Mouse (Mus musculus): ENCODE data around the gene Npl. TPM values are rescaled to one million over a fixed set of nuclear protein-coding genes. Genes with fewer than 3 reads are reported as not detected.
"Not testable (repeated sequence)": the region's sequence is repeated elsewhere in the genome, so short reads cannot be mapped to it uniquely, and the experiment has no call there.

The Npl gene
- total and polyA plus RNA-seq, 3 experiments: 7.2 to 376 (median 111) TPM

DNA sequence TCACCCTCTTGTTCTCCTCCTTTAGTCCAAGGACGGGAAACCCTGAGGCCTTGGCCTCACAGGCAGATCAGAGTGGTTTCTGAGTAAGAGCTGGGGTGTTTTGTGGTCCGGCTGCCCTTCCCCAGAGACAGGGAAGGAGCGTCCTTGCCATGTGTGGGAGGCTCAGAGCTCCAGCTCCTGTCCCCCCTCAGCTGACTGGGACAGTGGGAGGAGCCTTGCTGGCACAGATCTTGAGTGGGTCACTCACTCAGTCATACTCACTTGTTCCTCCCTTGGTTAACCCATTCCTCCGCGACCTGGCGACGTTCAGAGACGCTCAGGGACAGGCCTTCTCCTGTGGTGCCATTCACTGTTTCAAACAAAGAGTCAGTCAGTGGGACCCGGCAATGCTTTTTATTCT is 14.2 kb downstream of the Npl start:
- H3K4me3 ChIP-seq (ENCODE audit: low read depth, low read length): no peak overlapping the region
- peaks cover 12% of the 10 kb centered on the region for H3K4me1 ChIP-seq (ENCODE audit: insufficient read depth, low read depth, low read length)
- TF ChIP-seq GATA2 (IDR thresholded peaks at IDR 0.05; ENCODE audit: borderline replicate concordance, low read depth, low read length) (no peak), TAL1 (conservative IDR thresholded peaks at IDR 0.05; ENCODE audit: low read depth, low read length) (no peak), CTCF (IDR thresholded peaks at IDR 0.05; ENCODE audit: low read depth, low read length) (no peak), POLR2AphosphoS5 (IDR thresholded peaks at IDR 0.05; ENCODE audit: insufficient replicate concordance, low read depth, low read length) (no peak), GATA1 (IDR thresholded peaks at IDR 0.05; ENCODE audit: borderline replicate concordance, low read length) (no peak)
- peaks cover 49% of the 10 kb centered on the region for H3K36me3 ChIP-seq (replicated peaks)
- no peak; the same call in 1 of the 2 replicates for ATAC-seq (ENCODE audit: extremely low read depth, insufficient number of reproducible peaks, low FRiP score, poor library complexity, severe bottlenecking)
- no peak for DNase-seq (ENCODE audit: low spot score)
- no peaks in the 10 kb centered on the region for H3K9me3 ChIP-seq (replicated peaks)
- peaks cover 6% of the 10 kb centered on the region for H3K27me3 ChIP-seq (ENCODE audit: insufficient read depth, low read length)

DNA sequence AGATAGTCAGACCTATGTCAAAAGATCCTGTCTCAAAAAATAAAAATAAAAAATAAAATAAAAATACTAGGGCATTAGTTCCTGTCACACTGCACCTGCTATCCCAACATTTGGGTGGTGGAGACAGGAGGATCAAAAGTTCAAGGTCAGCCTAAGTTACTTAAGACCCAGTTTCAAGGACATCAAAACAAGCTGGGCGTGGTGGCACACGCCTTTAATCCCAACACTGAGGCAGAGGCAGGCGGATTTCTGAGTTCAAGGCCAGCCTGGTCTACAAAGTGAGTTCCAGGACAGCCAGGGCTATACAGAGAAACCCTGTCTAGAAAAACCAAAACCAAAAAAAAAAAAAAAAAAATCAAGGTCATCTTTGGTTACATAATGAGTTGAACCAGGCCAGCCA is 16.9 kb downstream of the Npl start:
- H3K27me3 ChIP-seq (ENCODE audit: insufficient read depth, low read length); H3K4me3 ChIP-seq (ENCODE audit: low read depth, low read length); H3K4me1 ChIP-seq (ENCODE audit: insufficient read depth, low read depth, low read length); ATAC-seq (ENCODE audit: extremely low read depth, insufficient number of reproducible peaks, low FRiP score, poor library complexity, severe bottlenecking); H3K9me3 ChIP-seq (replicated peaks); DNase-seq (ENCODE audit: low spot score): not testable (repeated sequence)
- H3K36me3 ChIP-seq (replicated peaks): peaks cover 43% of the 10 kb centered on the region

DNA sequence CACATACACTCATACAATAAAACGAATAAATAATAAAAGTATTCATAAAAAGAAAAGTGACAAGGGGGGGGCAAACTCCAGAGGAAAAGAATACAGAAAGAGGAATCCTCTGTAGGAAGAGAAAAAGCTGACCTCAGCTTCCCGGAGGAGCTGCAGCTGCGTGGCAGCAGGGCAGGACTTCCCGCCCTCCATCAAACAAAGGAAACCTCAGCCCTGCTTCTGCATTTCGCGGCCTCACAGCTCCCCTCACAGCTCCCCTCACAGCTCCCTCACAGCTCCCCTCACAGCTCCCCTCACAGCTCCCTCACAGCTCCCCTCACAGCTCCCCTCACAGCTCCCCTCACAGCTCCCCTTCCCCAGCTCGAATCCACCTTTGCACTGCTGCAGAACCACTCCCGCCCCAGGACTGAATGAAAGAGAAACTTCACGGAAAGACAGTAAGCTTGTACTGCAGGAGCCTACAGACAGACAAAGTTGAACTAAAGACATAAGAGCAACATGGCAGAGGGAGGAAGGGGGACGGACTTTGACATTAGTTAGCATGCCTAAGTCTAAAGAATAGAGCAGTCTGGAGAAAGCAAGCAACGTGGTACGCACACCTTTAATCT is 17.5 kb downstream of the Npl start:
- H3K4me3 ChIP-seq (ENCODE audit: low read depth, low read length): no peak overlapping the region
- DNase-seq (ENCODE audit: low spot score): no peak

DNA sequence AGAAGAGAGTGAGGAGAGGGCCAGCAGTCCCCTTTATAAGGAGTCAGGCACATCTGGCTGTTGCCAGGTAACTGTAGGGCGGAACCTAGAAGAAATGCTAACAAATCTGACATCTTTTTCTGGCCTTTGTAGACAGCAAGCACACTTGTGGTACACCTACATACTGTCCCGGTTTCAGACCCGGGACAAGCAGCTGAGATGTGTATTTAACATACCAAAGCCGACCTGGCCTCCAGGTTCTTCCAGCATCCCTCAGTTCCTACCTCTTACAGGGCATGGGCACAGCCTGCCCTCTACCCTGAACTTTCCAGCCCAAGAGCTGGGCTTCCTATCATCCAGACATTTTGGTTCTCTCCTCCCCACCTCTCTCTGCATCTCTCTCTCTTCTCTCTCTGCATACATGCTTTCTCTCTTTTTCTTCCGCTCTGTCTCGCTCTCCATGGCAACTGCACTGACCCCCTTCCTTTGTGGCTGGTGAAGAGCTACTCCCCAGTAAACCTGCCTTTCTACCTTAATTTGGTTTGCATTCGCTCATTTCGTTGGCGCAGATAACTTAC is 18.1 kb downstream of the Npl start:
- ATAC-seq (ENCODE audit: extremely low read depth, insufficient number of reproducible peaks, low FRiP score, poor library complexity, severe bottlenecking) (no peak), DNase-seq (ENCODE audit: low spot score) (no peak)
- H3K4me1 ChIP-seq (ENCODE audit: insufficient read depth, low read depth, low read length): peaks cover 4% of the 10 kb centered on the region; the same call in 1 of the 2 replicates
- peaks cover 4% of the 10 kb centered on the region for H3K27me3 ChIP-seq (ENCODE audit: insufficient read depth, low read length)
- H3K9me3 ChIP-seq (replicated peaks): no peaks in the 10 kb centered on the region
- TF ChIP-seq POLR2AphosphoS5 (IDR thresholded peaks at IDR 0.05; ENCODE audit: insufficient replicate concordance, low read depth, low read length): no peak
- TF ChIP-seq TAL1 (conservative IDR thresholded peaks at IDR 0.05; ENCODE audit: low read depth, low read length): no peak
- no peak for TF ChIP-seq GATA1 (IDR thresholded peaks at IDR 0.05; ENCODE audit: borderline replicate concordance, low read length)
- no peak for TF ChIP-seq CTCF (IDR thresholded peaks at IDR 0.05; ENCODE audit: low read depth, low read length)
- no peak for TF ChIP-seq GATA2 (IDR thresholded peaks at IDR 0.05; ENCODE audit: borderline replicate concordance, low read depth, low read length)
- H3K36me3 ChIP-seq (replicated peaks): peaks cover 39% of the 10 kb centered on the region
- no peak overlapping the region for H3K4me3 ChIP-seq (ENCODE audit: low read depth, low read length)

More for the DNA sequence above, 17.5 kb downstream of the Npl start:
- Histone ChIP-seq H3K27me3 (ENCODE audit: insufficient read depth, low read length) (peaks cover 4% of the 10 kb centered on the region), H3K36me3 (replicated peaks) (peaks cover 42% of the 10 kb centered on the region), H3K4me1 (ENCODE audit: insufficient read depth, low read depth, low read length) (peaks cover 4% of the 10 kb centered on the region; the same call in 1 of the 2 replicates), H3K9me3 (replicated peaks) (no peaks in the 10 kb centered on the region)
- TF ChIP-seq POLR2AphosphoS5 (IDR thresholded peaks at IDR 0.05; ENCODE audit: insufficient replicate concordance, low read depth, low read length) (no peak), CTCF (IDR thresholded peaks at IDR 0.05; ENCODE audit: low read depth, low read length) (no peak)
- no peak; the same call in 1 of the 2 replicates for ATAC-seq (ENCODE audit: extremely low read depth, insufficient number of reproducible peaks, low FRiP score, poor library complexity, severe bottlenecking)

DNA sequence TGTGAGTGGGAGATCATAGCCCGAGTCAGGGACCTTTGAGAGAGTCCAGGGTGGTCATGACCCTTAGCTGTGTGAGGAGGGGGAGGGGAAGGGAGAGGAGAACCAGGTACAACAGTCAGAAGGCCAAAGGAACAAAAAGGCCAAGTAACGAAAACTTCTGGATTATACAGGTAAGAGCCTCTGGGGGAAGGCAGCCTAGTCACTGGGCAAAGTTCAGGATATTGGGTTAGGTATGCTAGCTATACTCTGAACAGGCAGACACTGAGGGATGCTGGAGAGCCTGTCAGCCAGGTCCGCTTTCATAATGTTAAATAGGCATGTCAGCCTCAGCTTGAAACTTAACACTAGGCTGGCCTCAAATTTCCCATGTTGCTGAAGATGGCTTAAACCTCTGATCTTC is 27.7 kb downstream of the Npl start:
- peaks cover 48% of the 10 kb centered on the region for H3K36me3 ChIP-seq (replicated peaks)
- H3K9me3 ChIP-seq (replicated peaks): no peaks in the 10 kb centered on the region
- H3K4me1 ChIP-seq (ENCODE audit: insufficient read depth, low read depth, low read length): peaks cover 4% of the 10 kb centered on the region; the same call in 1 of the 2 replicates
- DNase-seq (ENCODE audit: low spot score) (no peak), ATAC-seq (ENCODE audit: extremely low read depth, insufficient number of reproducible peaks, low FRiP score, poor library complexity, severe bottlenecking) (no peak)
- TF ChIP-seq GATA2 (IDR thresholded peaks at IDR 0.05; ENCODE audit: borderline replicate concordance, low read depth, low read length) (no peak), POLR2AphosphoS5 (IDR thresholded peaks at IDR 0.05; ENCODE audit: insufficient replicate concordance, low read depth, low read length) (no peak), GATA1 (IDR thresholded peaks at IDR 0.05; ENCODE audit: borderline replicate concordance, low read length) (no peak), CTCF (IDR thresholded peaks at IDR 0.05; ENCODE audit: low read depth, low read length) (no peak), TAL1 (conservative IDR thresholded peaks at IDR 0.05; ENCODE audit: low read depth, low read length) (no peak)
- no peaks in the 10 kb centered on the region for H3K27me3 ChIP-seq (ENCODE audit: insufficient read depth, low read length)
- no peak overlapping the region for H3K4me3 ChIP-seq (ENCODE audit: low read depth, low read length)

DNA sequence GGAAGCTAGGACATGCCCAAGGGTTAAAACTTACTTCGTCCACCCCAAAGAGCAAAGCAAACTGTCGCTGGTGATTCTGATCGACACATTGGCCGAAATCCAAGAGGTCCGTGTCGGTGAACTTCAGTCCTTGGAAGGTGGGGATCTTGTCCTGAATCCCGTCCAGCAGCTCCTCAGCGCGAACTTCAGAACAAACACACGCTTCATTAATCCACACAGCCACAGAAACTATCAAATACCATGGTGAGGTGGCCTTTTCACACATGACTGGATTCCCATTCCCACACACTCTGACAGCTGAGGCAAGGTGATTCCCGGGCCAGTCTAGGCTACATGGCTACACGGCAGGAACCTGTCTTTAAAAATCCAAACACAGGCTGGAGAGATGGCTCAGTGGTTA is 34.5 kb downstream of the Npl start:
- TF ChIP-seq CTCF (IDR thresholded peaks at IDR 0.05; ENCODE audit: low read depth, low read length): no peak
- TF ChIP-seq GATA1 (IDR thresholded peaks at IDR 0.05; ENCODE audit: borderline replicate concordance, low read length): no peak
- no peak for TF ChIP-seq TAL1 (conservative IDR thresholded peaks at IDR 0.05; ENCODE audit: low read depth, low read length)
- no peak for TF ChIP-seq POLR2AphosphoS5 (IDR thresholded peaks at IDR 0.05; ENCODE audit: insufficient replicate concordance, low read depth, low read length)
- no peak for TF ChIP-seq GATA2 (IDR thresholded peaks at IDR 0.05; ENCODE audit: borderline replicate concordance, low read depth, low read length)
- peaks cover 7% of the 10 kb centered on the region; the same call in 1 of the 2 replicates for H3K27me3 ChIP-seq (ENCODE audit: insufficient read depth, low read length)
- DNase-seq (ENCODE audit: low spot score): no peak
- peaks cover 4% of the 10 kb centered on the region; the same call in 1 of the 2 replicates for H3K4me1 ChIP-seq (ENCODE audit: insufficient read depth, low read depth, low read length)
- no peak overlapping the region for H3K4me3 ChIP-seq (ENCODE audit: low read depth, low read length)
- no peak for ATAC-seq (ENCODE audit: extremely low read depth, insufficient number of reproducible peaks, low FRiP score, poor library complexity, severe bottlenecking)
- no peaks in the 10 kb centered on the region for H3K9me3 ChIP-seq (replicated peaks)
- H3K36me3 ChIP-seq (replicated peaks): peaks cover 59% of the 10 kb centered on the region

Measured in G1E (cell line).